Mouse (Mus musculus) spleen, adult 18-20 months (tissue): Measurements from ENCODE around the gene Dennd2c.
A peak's percentile ranks its signal among the peaks of the same experiment; 100 is the strongest.
"Not testable (repeated sequence)": the region's sequence is repeated elsewhere in the genome, so short reads cannot be mapped to it uniquely, and the experiment has no call there.

Experiments
- DNase-seq, 2 experiments: peaks; one replicate each; pipeline ENCODE4 v3.0.0; 2022; ENCODE audit warnings: mixed read lengths in 2 of 2

The Dennd2c gene

GRCm38 (mm10) chr3:103123636-103124035, 21.2 kb downstream of the Dennd2c start:
- no peak for DNase-seq

GRCm38 (mm10) chr3:103126138-103126537, 23.7 kb downstream of the Dennd2c start:
- no peak for DNase-seq

- DNase-seq = no peak
Observed at GRCm38 (mm10) chr3:103127177-103127576, 24.8 kb downstream of the Dennd2c start.

GRCm38 (mm10) chr3:103127721-103128120, 25.3 kb downstream of the Dennd2c start:
- no peak for DNase-seq

GRCm38 (mm10) chr3:103128251-103128650, 25.8 kb downstream of the Dennd2c start:
- DNase-seq = no peak

GRCm38 (mm10) chr3:103129367-103130159, 27.2 kb downstream of the Dennd2c start:
- no peak for DNase-seq

GRCm38 (mm10) chr3:103130236-103130751, 27.9 kb downstream of the Dennd2c start:
- DNase-seq = no peak

GRCm38 (mm10) chr3:103133098-103133497, 30.7 kb downstream of the Dennd2c start:
- no peak for DNase-seq

- no peak for DNase-seq
Observed at GRCm38 (mm10) chr3:103136414-103137077, 34.1 kb downstream of the Dennd2c start.

GRCm38 (mm10) chr3:103139047-103139446, 36.6 kb downstream of the Dennd2c start:
- DNase-seq = no peak

GRCm38 (mm10) chr3:103140095-103140838, 37.9 kb downstream of the Dennd2c start:
- DNase-seq = not testable (repeated sequence)

GRCm38 (mm10) chr3:103141287-103141686, 38.9 kb downstream of the Dennd2c start:
- DNase-seq = no peak

GRCm38 (mm10) chr3:103142366-103142765, 40.0 kb downstream of the Dennd2c start:
- DNase-seq = no peak

- no peak for DNase-seq
Observed at GRCm38 (mm10) chr3:103145336-103145735, 42.9 kb downstream of the Dennd2c start.

GRCm38 (mm10) chr3:103145791-103146190, 43.4 kb downstream of the Dennd2c start:
- DNase-seq = no peak

GRCm38 (mm10) chr3:103146330-103147166, 44.1 kb downstream of the Dennd2c start:
- DNase-seq = no peak

GRCm38 (mm10) chr3:103147775-103148174, 45.4 kb downstream of the Dennd2c start:
- no peak for DNase-seq

- no peak for DNase-seq
Observed at GRCm38 (mm10) chr3:103148941-103149340, 46.5 kb downstream of the Dennd2c start.

- no peak for DNase-seq
Observed at GRCm38 (mm10) chr3:103153761-103154160, 51.4 kb downstream of the Dennd2c start.

- DNase-seq = no peak
Observed at GRCm38 (mm10) chr3:103159232-103159900, 57.0 kb downstream of the Dennd2c start.

GRCm38 (mm10) chr3:103169771-103170170, 67.4 kb downstream of the Dennd2c start:
- DNase-seq = peak; percentile 32 to 77
